10 mouse cellular contexts compared by ENCODE assay signal in the genomic region with DNA sequence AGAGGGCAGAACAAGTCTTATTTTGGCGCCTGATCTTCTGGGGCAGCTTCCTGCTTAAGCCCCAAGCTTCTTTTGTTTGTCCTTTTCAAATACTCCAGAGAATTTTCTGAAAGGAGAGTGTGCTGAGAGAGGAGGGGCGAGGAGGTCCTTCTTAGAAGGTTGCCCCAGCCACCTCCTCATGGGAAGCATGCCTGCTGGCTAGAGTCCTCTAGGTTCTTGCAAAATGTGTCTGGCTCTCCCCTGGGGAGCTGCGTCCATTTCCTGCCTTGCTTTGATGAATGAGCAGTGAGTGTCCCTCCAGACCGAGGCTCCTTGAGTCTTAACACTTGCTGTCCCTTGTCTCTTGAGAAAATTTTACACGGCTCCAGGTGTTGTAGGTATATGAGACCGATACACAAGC. TPM values are rescaled to one million over a fixed set of nuclear protein-coding genes. Genes with fewer than 3 reads are reported as not detected.
DNase-seq lines count a peak whose midpoint lies in the region; ATAC-seq and TF ChIP-seq lines count a peak whose summit lies in the region.
"Had no signal": no experiment of that assay in that cellular context is flagged by ENCODE, and none has a peak within 500 bp of the region (broad histone marks: within the 10 kb centered on the region; RNA-seq: fewer than 3 reads in every experiment).

No protein-coding gene starts in this region.

- no peak for TF ChIP-seq POLR2A in kidney, adult 2 months (IDR thresholded peaks at IDR 0.05; ENCODE audit: low read depth, low read length)
- TF ChIP-seq POLR2A in thymus, adult 2 months (IDR thresholded peaks at IDR 0.05; ENCODE audit: control insufficient read depth, extremely low read depth, insufficient read depth, low read length, poor library complexity), result no peak

- TF ChIP-seq CTCF in kidney, adult 2 months (conservative IDR thresholded peaks at IDR 0.05; ENCODE audit: insufficient read depth, insufficient read length, low read depth, low read length), result no peak
- no peak for TF ChIP-seq CTCF in thymus, adult 2 months (IDR thresholded peaks at IDR 0.05; ENCODE audit: borderline replicate concordance, control insufficient read depth, extremely low read depth, insufficient read depth, low read length, poor library complexity)

- peak; percentile 83 for ATAC-seq in lung, embryonic 16.5 days (ENCODE audit: low read depth)

- H3K9me3 ChIP-seq in lung, embryonic 16.5 days (ENCODE audit: control insufficient read depth, low read length), result no peaks in the 10 kb centered on the region

- no peak overlapping the region for H3K27ac ChIP-seq in kidney, adult 2 months (ENCODE audit: insufficient read depth, low read depth, low read length)
- H3K27ac ChIP-seq in lung, embryonic 16.5 days (ENCODE audit: low read length), result peak overlapping the region; percentile 91
- H3K27ac ChIP-seq in thymus, adult 2 months (ENCODE audit: control insufficient read depth, insufficient read depth, low read length), result no peak overlapping the region

- no peak overlapping the region for H3K4me2 ChIP-seq in lung, embryonic 16.5 days (ENCODE audit: low read depth, low read length)

- no peaks in the 10 kb centered on the region for H3K4me1 ChIP-seq in kidney, adult 2 months (ENCODE audit: control insufficient read depth, insufficient read depth, low read length)
- peaks cover 19% of the 10 kb centered on the region for H3K4me1 ChIP-seq in lung, embryonic 16.5 days (replicated peaks; ENCODE audit: control insufficient read depth, insufficient read depth, low read length)
- H3K4me1 ChIP-seq in thymus, adult 2 months (replicated peaks; ENCODE audit: control insufficient read depth, insufficient read depth, low read length), result peaks cover 30% of the 10 kb centered on the region

- no peaks in the 10 kb centered on the region for H3K27me3 ChIP-seq in kidney, adult 2 months (replicated peaks; ENCODE audit: control insufficient read depth, insufficient read depth, low read length)
- no peaks in the 10 kb centered on the region for H3K27me3 ChIP-seq in lung, embryonic 16.5 days (ENCODE audit: control insufficient read depth, insufficient read depth, low read depth, low read length)
- H3K27me3 ChIP-seq in thymus, adult 2 months (ENCODE audit: control insufficient read depth, insufficient read depth, low read length), result no peaks in the 10 kb centered on the region

- no peaks in the 10 kb centered on the region for H3K36me3 ChIP-seq in kidney, adult 2 months (ENCODE audit: control insufficient read depth, insufficient read depth, low read length)
- H3K36me3 ChIP-seq in lung, embryonic 16.5 days (ENCODE audit: control insufficient read depth, insufficient read depth, low read length), result no peaks in the 10 kb centered on the region
- H3K36me3 ChIP-seq in thymus, adult 2 months (ENCODE audit: control insufficient read depth, insufficient read depth, low read length), result no peaks in the 10 kb centered on the region

- peak overlapping the region; percentile 50; the same call in 1 of the 2 replicates for H3K9ac ChIP-seq in lung, embryonic 16.5 days (ENCODE audit: low read length)

- peak; percentile 60 for DNase-seq in kidney, adult 2 months
- no peak for DNase-seq in kidney, adult 18-20 months
- peak; percentile 40 for DNase-seq in adrenal gland, adult 8-10 months
- DNase-seq in heart, adult 9 months (ENCODE audit: low spot score in 2 of 2), result peak; percentile 63 to 74
- DNase-seq in embryo, embryonic 10 days (ENCODE audit: low spot score), result no peak
- DNase-seq in thymus, adult 2 months, result no peak

- 56% methylated on average over 6 of the region's 6 CpGs for WGBS in kidney, adult 2 months
- 25% methylated on average over 6 of the region's 6 CpGs for WGBS in lung, embryonic 16.5 days
- 76% methylated on average over 6 of the region's 6 CpGs for WGBS in thymus, adult 2 months

- H3K4me3 ChIP-seq in kidney, adult 2 months (ENCODE audit: insufficient read depth, low read depth, low read length), result no peak overlapping the region
- no peak overlapping the region for H3K4me3 ChIP-seq in lung, embryonic 16.5 days (ENCODE audit: low read length)
- no peak overlapping the region for H3K4me3 ChIP-seq in thymus, adult 2 months (ENCODE audit: control insufficient read depth, insufficient read depth, low read length)

RNA-seq across cellular contexts. Expression of a gene that starts 11.1 kb away (rescaled TPM):
- polyA plus RNA-seq in kidney, adult 2 months (2012; rRNA removed), result 9.4 and 10.8 TPM in 2 replicates
- total RNA-seq in adrenal gland, adult 8-10 months (2022), result 10 to 100 TPM; 27.8 to 46.6 (median 33.1) TPM
- 48.7 and 50.7 TPM in 2 replicates for polyA plus RNA-seq in lung, embryonic 16.5 days (2015; fragmentation: Nextera tagmentation; extraction: Ambion mirVana)
- polyA plus RNA-seq in thymus, adult 2 months (2012; rRNA removed), result 52.7 and 57.5 TPM in 2 replicates

RNA-seq across cellular contexts. Expression of a gene that starts 17.2 kb away (rescaled TPM):
- not detected in 2 replicates for polyA plus RNA-seq in kidney, adult 2 months (2012; rRNA removed)
- total RNA-seq in adrenal gland, adult 8-10 months (2022), result under 1 TPM in 3 of 4 experiments, not detected in 1; 0.37 to 0.67 (median 0.45) TPM
- 0.29 and 1.0 TPM in 2 replicates for polyA plus RNA-seq in lung, embryonic 16.5 days (2015; fragmentation: Nextera tagmentation; extraction: Ambion mirVana)
- polyA plus RNA-seq in thymus, adult 2 months (2012; rRNA removed), result not detected in 2 replicates
- total RNA-seq: megakaryocyte progenitor cell, adult 5-6 weeks; neutrophil, adult 5-6 weeks had no signal
- polyA plus RNA-seq: heart, postnatal 0 days had no signal

Comparison
In these comparisons a context has a peak if more than half of its experiments do, and no peak if none do; other contexts are left out.
1. DNase-seq: peak in kidney, adult 2 months (single experiment), adrenal gland, adult 8-10 months (single experiment) and heart, adult 9 months (2 of 2); none in kidney, adult 18-20 months (single experiment), embryo, embryonic 10 days (single experiment) and thymus, adult 2 months (single experiment).